Comparison of ENCODE assay signal across 21 mouse cellular contexts in genomic region chr17:14518216-14518615, GRCm38 (mm10).
"Had no signal": no experiment of that assay in that cellular context is flagged by ENCODE, and none has a peak within 500 bp of the region (broad histone marks: within the 10 kb centered on the region; RNA-seq: fewer than 3 reads in every experiment).

No protein-coding gene starts in this region.

- ATAC-seq: liver, embryonic 12.5 days; midbrain, embryonic 15.5 days had no signal

- H3K4me3 ChIP-seq: liver, embryonic 12.5 days; liver, embryonic 15.5 days; lung, embryonic 15.5 days; midbrain, embryonic 12.5 days; midbrain, embryonic 15.5 days; neural tube, embryonic 12.5 days; neural tube, embryonic 15.5 days had no signal

- H3K27me3 ChIP-seq: neural tube, embryonic 12.5 days; neural tube, embryonic 15.5 days had no signal

- DNase-seq: kidney, adult 18-20 months; kidney, adult 9 months; kidney, postnatal 14 days; kidney, postnatal 4 days; left cerebral cortex, postnatal 4 days; liver; lung, adult 18-20 months; lung, postnatal 10 days; right cerebral cortex, adult 18-20 months; right cerebral cortex, postnatal 25 days; spleen, adult 18-20 months; thymus, adult 18-20 months; thymus, postnatal 36 days had no signal

- H3K4me2 ChIP-seq: liver, embryonic 12.5 days; liver, embryonic 15.5 days; lung, embryonic 15.5 days; midbrain, embryonic 12.5 days; midbrain, embryonic 15.5 days; neural tube, embryonic 12.5 days; neural tube, embryonic 15.5 days had no signal

- H3K27ac ChIP-seq: liver, embryonic 12.5 days; liver, embryonic 15.5 days; lung, embryonic 15.5 days; macrophage; midbrain, embryonic 12.5 days; midbrain, embryonic 15.5 days; neural tube, embryonic 12.5 days; neural tube, embryonic 15.5 days had no signal

- H3K9me3 ChIP-seq: liver, embryonic 12.5 days; liver, embryonic 15.5 days; lung, embryonic 15.5 days; midbrain, embryonic 12.5 days; midbrain, embryonic 15.5 days; neural tube, embryonic 12.5 days; neural tube, embryonic 15.5 days had no signal

- H3K36me3 ChIP-seq: liver, embryonic 12.5 days; liver, embryonic 15.5 days; lung, embryonic 15.5 days; midbrain, embryonic 12.5 days; midbrain, embryonic 15.5 days; neural tube, embryonic 12.5 days; neural tube, embryonic 15.5 days had no signal

- H3K9ac ChIP-seq: liver, embryonic 12.5 days; liver, embryonic 15.5 days; lung, embryonic 15.5 days; midbrain, embryonic 12.5 days; midbrain, embryonic 15.5 days; neural tube, embryonic 12.5 days; neural tube, embryonic 15.5 days had no signal

- H3K4me1 ChIP-seq: liver, embryonic 12.5 days; liver, embryonic 15.5 days; lung, embryonic 15.5 days; midbrain, embryonic 12.5 days; midbrain, embryonic 15.5 days; neural tube, embryonic 15.5 days had no signal
